Mouse (Mus musculus) embryonic facial prominence, embryonic 10.5 days (tissue): ENCODE results near the gene Birc5. TPM values are rescaled to one million over a fixed set of nuclear protein-coding genes. Genes with fewer than 3 reads are reported as not detected.
A peak's percentile ranks its signal among the peaks of the same experiment; 100 is the strongest.
"Not testable (repeated sequence)": the region's sequence is repeated elsewhere in the genome, so short reads cannot be mapped to it uniquely, and the experiment has no call there.

Source experiments
- DNase-seq: peaks from one replicate; pipeline ENCODE4 v3.0.0-alpha.2; 2017; ENCODE audit warnings: low spot score
- H3K27ac ChIP-seq: fragments of 300-500 bp; sonication (generic); replicated peaks from 2 replicates; pipeline ENCODE4 v1.5.1; 2016; ENCODE audit warnings: mild to moderate bottlenecking
- H3K27me3 ChIP-seq: fragments of 300-500 bp; sonication (generic); replicated peaks from 2 replicates; pipeline ENCODE4 v1.6.1; 2016; ENCODE audit warnings: low read depth, mild to moderate bottlenecking; ENCODE audit not compliant: poor library complexity, severe bottlenecking
- H3K36me3 ChIP-seq: fragments of 300-500 bp; sonication (generic); replicated peaks from 2 replicates; pipeline ENCODE4 v1.6.1; 2016; ENCODE audit warnings: mild to moderate bottlenecking, moderate library complexity
- H3K4me1 ChIP-seq: fragments of 300-500 bp; sonication (generic); 2 replicates; pipeline ENCODE4 v1.6.1; 2016
- H3K4me3 ChIP-seq: fragments of 300-500 bp; sonication (generic); 2 replicates; pipeline ENCODE4 v1.5.1; 2016; ENCODE audit warnings: mild to moderate bottlenecking, moderate library complexity
- H3K9me3 ChIP-seq: fragments of 300-500 bp; sonication (generic); 2 replicates; pipeline ENCODE4 v1.6.1; 2016; ENCODE audit warnings: mild to moderate bottlenecking
- WGBS: fragments of 180-500 bp; shearing (Covaris S2); methylation state at CpG from one replicate; pipeline ENCODE4 v1.1.7; 2016; 5-methylcytosine and 5-hydroxymethylcytosine counted together
- polyA plus RNA-seq: library from polyadenylated mRNA; unstranded; fragments of >200 nt; fragmentation: Nextera tagmentation; extraction: Ambion mirVana; gene quantifications from 2 replicates; pipeline ENCODE4 v1.2.1, GENCODE M21; 2016

Gene Birc5
- polyA plus RNA-seq, 1 experiment from 2014 or later: 416 TPM

DNA sequence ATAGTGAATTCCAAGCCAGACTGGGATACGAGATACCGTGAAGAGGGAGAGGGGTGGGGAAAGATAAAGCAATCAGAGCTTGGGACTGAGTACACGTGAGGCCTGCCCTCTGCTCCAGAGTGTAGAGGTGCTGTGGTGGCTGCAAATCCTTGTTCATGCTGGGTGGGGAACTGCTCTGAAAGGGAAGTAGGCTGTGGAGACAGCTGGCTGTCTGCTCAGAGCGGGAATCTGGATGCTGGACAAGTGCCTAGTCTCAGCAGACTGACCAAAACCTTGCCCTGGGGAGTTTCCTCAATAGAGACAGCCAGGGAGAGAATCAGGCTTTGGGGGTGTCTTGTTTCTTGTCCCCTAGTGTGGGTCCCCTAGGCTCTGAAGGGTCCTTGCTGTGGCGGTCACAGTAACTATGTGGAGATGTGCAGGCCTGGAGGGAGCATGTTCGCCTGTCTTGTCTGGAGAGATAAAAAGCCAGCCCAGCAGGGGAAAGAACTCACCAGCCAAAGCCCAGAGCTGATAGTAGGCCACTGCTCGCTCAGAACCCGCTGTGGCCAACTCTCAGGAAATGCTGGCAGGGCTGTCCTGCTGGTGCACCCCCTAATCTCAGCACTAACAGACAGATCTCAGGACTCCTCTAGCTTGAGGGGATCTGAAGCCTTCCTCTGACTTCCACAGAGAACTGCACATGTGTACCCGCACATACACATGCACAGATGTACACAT, 20.0 kb upstream of the Birc5 start:
- DNase-seq: no peak
- H3K27me3 ChIP-seq: no peaks in the 10 kb centered on the region
- H3K4me3 ChIP-seq: no peak overlapping the region
- 59% methylated on average over 9 of the region's 9 CpGs for WGBS
- H3K27ac ChIP-seq: no peak overlapping the region
- H3K36me3 ChIP-seq: peaks cover 2% of the 10 kb centered on the region
- peaks cover 58% of the 10 kb centered on the region for H3K4me1 ChIP-seq
- H3K9me3 ChIP-seq: no peaks in the 10 kb centered on the region

DNA sequence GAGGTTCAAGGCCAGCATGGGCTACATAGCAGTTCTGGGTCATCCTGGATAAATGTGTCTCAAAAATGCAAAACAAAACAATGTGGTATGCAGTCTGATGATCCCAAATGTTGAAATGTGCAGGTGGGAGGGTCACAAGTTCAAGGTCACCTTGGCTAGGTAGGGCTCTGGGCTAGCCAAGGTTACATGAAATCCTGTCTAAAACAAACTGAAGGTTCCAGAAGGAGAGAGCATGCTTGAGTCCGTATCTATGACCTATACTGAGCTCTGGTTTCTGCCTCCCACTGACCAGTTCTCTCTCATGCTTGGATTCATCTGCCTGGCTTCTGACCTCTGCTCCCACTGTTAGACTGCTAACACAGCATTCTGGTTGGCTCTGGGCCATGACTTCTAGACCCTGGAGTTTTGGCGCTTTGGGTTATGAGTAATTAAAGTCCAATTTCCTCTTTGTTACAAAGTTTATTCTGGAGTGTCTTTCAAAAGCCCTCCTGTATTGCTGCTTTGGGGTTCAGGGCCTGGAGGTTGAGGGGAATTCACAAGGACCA, 19.3 kb upstream of the Birc5 start:
- H3K4me1 ChIP-seq: peaks cover 51% of the 10 kb centered on the region
- DNase-seq: no peak
- H3K9me3 ChIP-seq: no peaks in the 10 kb centered on the region
- WGBS: 85% methylated on average over 2 of the region's 2 CpGs
- no peaks in the 10 kb centered on the region for H3K36me3 ChIP-seq
- H3K27me3 ChIP-seq: no peaks in the 10 kb centered on the region
- H3K4me3 ChIP-seq: no peak overlapping the region
- H3K27ac ChIP-seq: no peak overlapping the region

DNA sequence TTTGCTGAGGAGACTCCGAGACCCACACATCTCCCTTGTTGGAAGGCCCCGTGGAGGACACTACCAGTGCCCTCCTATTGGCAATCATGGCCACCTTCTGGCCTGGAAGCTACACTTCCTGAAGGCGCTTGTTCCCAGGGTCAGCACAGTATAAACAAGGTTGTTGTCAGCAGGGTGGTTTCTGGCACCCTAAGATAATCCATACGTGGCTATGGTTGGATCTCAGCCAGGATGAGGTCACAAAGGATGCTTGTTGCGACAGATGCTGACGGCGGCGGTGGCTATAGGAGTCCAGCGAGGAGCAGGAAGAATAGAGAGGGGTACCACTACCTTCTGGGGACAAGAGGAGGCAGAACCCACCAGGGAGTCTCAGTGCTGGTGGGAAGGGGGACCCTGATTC, 18.6 kb upstream of the Birc5 start:
- WGBS: 89% methylated on average over 9 of the region's 9 CpGs

DNA sequence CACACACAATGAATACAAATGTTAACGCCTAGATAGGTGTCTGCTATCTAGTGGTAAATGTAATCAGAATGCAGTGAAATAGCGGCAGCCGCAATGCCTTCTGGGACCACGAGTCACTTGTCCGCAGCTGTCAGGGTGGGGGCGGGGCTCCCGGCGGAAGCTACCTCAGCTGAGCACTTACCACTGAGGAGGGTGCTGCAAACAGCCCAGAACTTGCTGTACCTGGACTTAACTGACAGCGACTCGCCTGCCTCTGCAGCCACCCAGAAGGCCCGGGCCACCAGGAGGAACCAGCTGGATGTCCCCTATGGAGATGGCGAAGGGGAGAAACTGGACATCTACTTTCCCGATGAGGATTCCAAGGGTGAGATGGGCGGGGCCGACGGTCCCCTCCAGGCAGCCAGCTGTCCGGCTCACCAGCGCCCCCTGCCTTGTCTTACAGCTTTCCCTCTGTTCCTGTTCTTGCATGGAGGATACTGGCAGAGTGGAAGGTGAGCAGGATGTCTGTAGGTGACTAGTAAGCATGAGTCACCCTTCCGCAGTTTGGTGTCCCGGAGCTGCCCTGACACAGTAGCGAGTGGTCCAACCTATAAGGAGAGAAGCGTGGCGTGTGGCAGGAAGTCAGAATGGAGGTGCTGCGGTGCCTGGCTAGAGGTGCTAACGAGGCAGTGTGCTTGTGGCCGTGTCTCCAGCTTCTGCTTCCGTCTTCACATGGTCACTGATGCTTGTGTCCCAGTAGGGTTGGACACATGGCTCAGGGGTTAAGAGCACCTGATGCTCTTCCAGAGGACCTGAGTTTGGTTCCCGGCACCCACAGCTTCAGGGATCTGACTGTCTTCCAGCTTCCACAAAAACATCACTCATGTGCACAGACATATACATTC, 16.7 kb upstream of the Birc5 start:
- Histone ChIP-seq H3K27ac (peak overlapping the region; percentile 70), H3K9me3 (no peaks in the 10 kb centered on the region), H3K27me3 (no peaks in the 10 kb centered on the region), H3K36me3 (no peaks in the 10 kb centered on the region), H3K4me3 (peak overlapping the region; percentile 52), H3K4me1 (peaks cover 35% of the 10 kb centered on the region)
- 15% methylated on average over 28 of the region's 28 CpGs for WGBS
- peak; percentile 85 for DNase-seq

More for the DNA sequence above, 18.6 kb upstream of the Birc5 start:
- no peak for DNase-seq
- no peaks in the 10 kb centered on the region for H3K36me3 ChIP-seq
- no peaks in the 10 kb centered on the region for H3K27me3 ChIP-seq
- no peak overlapping the region for H3K4me3 ChIP-seq
- peaks cover 47% of the 10 kb centered on the region for H3K4me1 ChIP-seq
- peak overlapping the region; percentile 8; the same call in 1 of the 2 replicates for H3K27ac ChIP-seq
- H3K9me3 ChIP-seq: no peaks in the 10 kb centered on the region

DNA sequence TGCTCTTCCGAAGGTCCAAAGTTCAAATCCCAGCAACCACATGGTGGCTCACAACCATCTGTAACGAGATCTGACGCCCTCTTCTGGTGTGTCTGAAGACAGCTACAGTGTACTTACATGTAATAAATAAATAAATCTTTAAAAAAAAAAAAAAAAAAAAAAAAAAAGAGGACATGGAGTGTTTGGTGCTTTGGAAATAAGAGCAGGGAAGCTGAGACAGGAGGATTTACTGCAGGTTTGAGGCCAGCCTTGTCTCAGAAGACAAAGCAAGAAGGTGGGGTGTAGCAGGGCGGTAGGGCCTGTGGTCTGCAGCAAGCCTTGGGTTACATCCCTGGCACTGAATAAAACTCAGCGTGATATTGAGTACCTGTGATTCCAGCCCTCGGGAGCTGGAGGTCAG, 15.5 kb upstream of the Birc5 start:
- H3K27ac ChIP-seq, DNase-seq, H3K9me3 ChIP-seq, H3K4me3 ChIP-seq, H3K36me3 ChIP-seq, H3K27me3 ChIP-seq: not testable (repeated sequence)
- peaks cover 33% of the 10 kb centered on the region for H3K4me1 ChIP-seq
- 80% methylated on average over 6 of the region's 6 CpGs for WGBS

DNA sequence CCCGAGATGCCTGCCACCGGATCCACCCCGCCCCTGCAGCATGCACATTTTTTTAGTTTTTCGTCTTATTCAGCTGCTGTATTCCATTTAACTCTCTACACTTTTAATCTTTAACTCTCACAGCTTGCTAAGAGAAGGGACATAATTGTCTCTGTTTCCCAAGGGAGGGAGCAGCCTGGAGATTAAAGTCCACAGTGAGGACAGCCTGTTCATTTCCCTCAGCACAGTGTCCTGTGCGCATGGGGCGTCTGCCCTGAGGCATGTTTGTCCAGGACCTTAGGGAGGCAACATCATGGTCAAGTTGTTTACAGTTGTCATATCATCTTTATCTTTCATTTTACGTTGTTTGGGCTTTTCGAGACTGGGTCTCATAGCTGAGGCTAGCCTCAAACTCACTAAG, 15.0 kb upstream of the Birc5 start:
- WGBS: 94% methylated on average over 8 of the region's 8 CpGs
- no peak for DNase-seq
- no peak overlapping the region for H3K27ac ChIP-seq

DNA sequence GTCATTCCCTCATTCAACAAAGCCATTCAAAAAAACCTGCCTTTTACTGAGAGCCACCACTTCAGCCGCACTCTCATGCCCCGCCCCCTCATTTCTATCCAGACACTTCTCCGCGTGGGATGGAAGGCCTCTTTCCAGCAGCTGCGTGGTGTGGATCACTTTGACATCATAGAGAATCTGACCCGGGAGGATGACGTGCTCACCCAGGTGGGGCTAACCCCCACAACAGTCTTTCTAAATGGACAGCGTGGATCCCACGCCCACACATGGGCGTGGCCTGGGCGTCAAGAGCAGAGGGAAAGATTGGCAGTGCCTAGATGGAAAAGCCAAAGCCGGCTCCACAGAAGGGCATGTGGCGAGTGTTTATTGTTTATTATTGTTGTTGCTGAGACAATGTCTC, 12.7 kb upstream of the Birc5 start:
- no peaks in the 10 kb centered on the region for H3K27me3 ChIP-seq
- WGBS: 28% methylated on average over 13 of the region's 13 CpGs
- peak overlapping the region; percentile 36; the same call in 1 of the 2 replicates for H3K4me3 ChIP-seq
- DNase-seq: peak; percentile 42
- no peaks in the 10 kb centered on the region for H3K9me3 ChIP-seq
- H3K27ac ChIP-seq: no peak overlapping the region
- no peaks in the 10 kb centered on the region for H3K36me3 ChIP-seq
- H3K4me1 ChIP-seq: peaks cover 31% of the 10 kb centered on the region

More for the DNA sequence above, 15.0 kb upstream of the Birc5 start:
- no peaks in the 10 kb centered on the region for H3K27me3 ChIP-seq
- H3K36me3 ChIP-seq: no peaks in the 10 kb centered on the region
- H3K4me3 ChIP-seq: no peak overlapping the region
- no peaks in the 10 kb centered on the region for H3K9me3 ChIP-seq
- peaks cover 34% of the 10 kb centered on the region for H3K4me1 ChIP-seq

DNA sequence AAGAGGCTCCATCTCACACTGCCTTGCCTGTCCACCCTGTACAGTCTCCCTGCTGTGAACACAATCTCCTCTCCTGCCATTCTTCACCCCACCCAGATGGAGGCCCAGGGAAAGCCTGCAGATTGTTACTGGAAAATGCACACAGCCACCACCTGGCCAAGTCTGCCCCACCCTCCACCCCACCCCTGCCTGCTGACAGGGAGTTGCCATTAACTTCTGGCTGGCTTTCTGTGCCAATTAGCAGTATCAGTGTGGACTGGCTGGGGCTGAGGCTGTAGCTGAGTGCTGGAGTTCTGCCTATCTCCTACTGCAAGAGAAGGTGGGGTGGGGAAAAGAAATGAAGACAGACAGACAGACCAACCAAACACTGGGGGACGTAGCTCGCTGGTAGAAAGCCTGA, 10.5 kb upstream of the Birc5 start:
- no peak for DNase-seq
- Histone ChIP-seq H3K4me1 (peaks cover 21% of the 10 kb centered on the region), H3K9me3 (no peaks in the 10 kb centered on the region), H3K36me3 (no peaks in the 10 kb centered on the region), H3K27me3 (no peaks in the 10 kb centered on the region), H3K4me3 (no peak overlapping the region), H3K27ac (peak overlapping the region; percentile 64)
- 71% methylated on average over 2 of the region's 2 CpGs for whole genome bisulfite sequencing

DNA sequence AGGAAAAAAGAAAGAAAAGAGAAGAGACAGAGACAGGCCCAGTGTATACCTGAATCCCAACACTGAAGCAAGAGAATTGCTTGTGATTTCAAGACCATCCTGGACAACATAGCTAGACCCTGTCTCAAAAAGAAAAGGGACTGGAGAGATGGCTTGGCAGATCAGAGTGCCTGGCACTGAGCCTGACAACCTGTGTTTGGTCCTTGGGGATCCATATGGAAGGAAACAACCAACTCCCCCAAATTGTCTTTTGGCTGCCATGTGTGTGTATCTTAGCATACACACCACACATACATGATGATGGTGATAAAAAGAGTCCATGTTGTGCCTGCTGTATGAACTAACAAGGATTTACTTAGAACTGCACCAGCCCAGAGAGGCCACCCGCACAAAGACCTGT, 10.0 kb upstream of the Birc5 start:
- H3K4me1 ChIP-seq: peaks cover 21% of the 10 kb centered on the region
- H3K4me3 ChIP-seq: no peak overlapping the region
- no peaks in the 10 kb centered on the region for H3K36me3 ChIP-seq
- H3K9me3 ChIP-seq: no peaks in the 10 kb centered on the region
- H3K27ac ChIP-seq: no peak overlapping the region
- WGBS: 92% methylated on average over 1 of the region's 1 CpGs
- no peaks in the 10 kb centered on the region for H3K27me3 ChIP-seq
- no peak for DNase-seq

DNA sequence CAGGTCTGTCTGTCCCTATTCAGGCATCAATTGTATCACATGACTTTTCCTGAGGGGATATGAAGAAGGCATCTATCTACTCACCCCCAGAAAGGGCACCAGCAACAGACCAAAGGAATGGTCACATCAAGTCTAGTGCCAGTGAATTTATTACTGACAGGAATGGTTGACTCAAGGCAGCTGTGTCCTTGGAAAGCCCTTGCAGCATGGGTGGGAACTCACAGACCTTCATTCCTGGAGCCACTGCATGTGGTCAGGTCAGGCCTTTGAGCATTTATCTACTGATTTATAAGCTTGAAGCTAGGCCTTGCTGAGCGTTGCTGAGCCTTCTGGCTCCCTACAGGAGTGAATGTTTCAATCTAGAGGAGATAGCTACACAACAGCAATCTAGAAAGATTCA, 8.1 kb upstream of the Birc5 start:
- no peaks in the 10 kb centered on the region for H3K9me3 ChIP-seq
- 58% methylated on average over 1 of the region's 1 CpGs for WGBS
- no peak overlapping the region for H3K4me3 ChIP-seq
- peaks cover 24% of the 10 kb centered on the region for H3K4me1 ChIP-seq
- no peaks in the 10 kb centered on the region for H3K27me3 ChIP-seq
- no peak for DNase-seq
- no peak overlapping the region for H3K27ac ChIP-seq
- H3K36me3 ChIP-seq: no peaks in the 10 kb centered on the region

DNA sequence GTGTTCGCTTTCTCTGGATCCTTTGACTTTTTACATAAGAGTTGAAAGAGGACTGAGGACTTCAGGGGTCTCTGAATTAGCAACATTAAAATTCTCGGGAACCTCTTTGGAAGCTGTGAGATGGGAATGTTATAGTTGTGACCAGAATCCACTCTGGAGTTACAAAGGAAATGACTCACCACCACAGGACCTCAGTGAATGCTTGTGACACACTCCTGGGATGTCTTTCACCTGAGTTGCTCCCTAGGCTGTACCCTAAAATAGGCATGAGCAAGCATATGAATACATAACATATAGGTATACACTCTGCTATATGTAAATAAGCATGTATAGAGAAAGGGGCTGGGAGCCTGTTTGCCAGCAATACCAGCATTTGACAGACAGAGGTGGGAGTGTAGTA, 5.6 kb upstream of the Birc5 start:
- no peaks in the 10 kb centered on the region for H3K27me3 ChIP-seq
- no peak for DNase-seq
- peaks cover 27% of the 10 kb centered on the region for H3K4me1 ChIP-seq
- no peaks in the 10 kb centered on the region for H3K9me3 ChIP-seq
- 85% methylated on average over 2 of the region's 2 CpGs for WGBS
- no peaks in the 10 kb centered on the region for H3K36me3 ChIP-seq
- no peak overlapping the region for H3K4me3 ChIP-seq
- H3K27ac ChIP-seq: no peak overlapping the region

DNA sequence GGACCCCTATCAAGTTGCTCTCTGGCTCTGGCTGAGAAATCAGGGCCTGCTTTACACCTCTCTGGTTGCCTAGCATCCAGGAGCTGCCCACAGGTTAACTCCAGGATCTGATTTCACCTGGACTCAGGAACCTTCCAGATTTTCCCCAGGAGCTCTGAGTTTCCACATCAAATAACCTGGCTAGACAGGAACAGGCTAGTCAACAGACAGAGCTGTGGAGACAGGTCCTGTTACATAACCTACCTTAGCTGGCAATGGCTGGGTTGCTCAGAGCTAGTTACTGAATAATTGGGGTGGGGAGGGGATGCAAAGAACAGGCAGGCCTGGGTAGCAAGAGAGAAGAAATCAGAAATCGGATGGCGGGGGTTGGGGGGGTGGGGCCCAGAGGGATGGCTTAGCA, 4.1 kb upstream of the Birc5 start:
- peaks cover 31% of the 10 kb centered on the region for H3K4me1 ChIP-seq
- H3K27me3 ChIP-seq: no peaks in the 10 kb centered on the region
- no peak overlapping the region for H3K27ac ChIP-seq
- no peaks in the 10 kb centered on the region for H3K9me3 ChIP-seq
- no peak for DNase-seq
- 74% methylated on average over 2 of the region's 2 CpGs for WGBS
- H3K4me3 ChIP-seq: no peak overlapping the region
- H3K36me3 ChIP-seq: no peaks in the 10 kb centered on the region

DNA sequence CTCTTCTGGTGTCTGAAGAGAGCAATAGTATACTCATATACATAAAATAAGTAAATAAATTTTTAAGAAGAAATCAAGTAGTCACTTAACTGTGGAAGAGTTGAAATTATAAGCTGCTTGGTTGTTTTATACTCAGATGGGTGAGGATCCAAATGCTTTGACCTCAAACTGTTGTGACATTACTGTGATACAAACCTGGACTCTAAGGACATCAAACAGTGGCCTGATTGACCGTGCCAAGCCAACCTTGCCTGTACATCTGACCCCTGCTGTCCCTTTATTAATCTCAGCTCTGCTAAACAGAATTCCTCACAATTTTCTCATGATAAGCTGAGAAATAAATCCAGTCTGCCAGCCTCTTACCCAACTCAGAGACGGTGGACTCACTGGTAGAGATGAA, 3.4 kb upstream of the Birc5 start:
- no peaks in the 10 kb centered on the region for H3K27me3 ChIP-seq

More for the DNA sequence above, 3.4 kb upstream of the Birc5 start:
- Histone ChIP-seq H3K4me1 (peaks cover 37% of the 10 kb centered on the region), H3K9me3 (no peaks in the 10 kb centered on the region), H3K4me3 (no peak overlapping the region), H3K36me3 (peaks cover 4% of the 10 kb centered on the region), H3K27ac (no peak overlapping the region)
- no peak for DNase-seq
- 89% methylated on average over 2 of the region's 2 CpGs for WGBS
